Mouse (Mus musculus): ENCODE measurements around the gene Trub1. TPM values are rescaled to one million over a fixed set of nuclear protein-coding genes. Genes with fewer than 3 reads are reported as not detected.

Trub1 gene
- 1 to 10 TPM; 4.1 to 5.1 TPM for total RNA-seq (2021)
- long read RNA-seq, experiment 1, transcript Trub1-202 (8 exons, 3,789 nt), result major isoform, 6 of 8 reads
- long read RNA-seq, experiment 1, partial matches to known transcripts, result 1 of 8 reads
- long read RNA-seq, experiment 1, other reads (novel, unspliced or antisense), result 1 of 8 reads
- long read RNA-seq, experiment 2, transcript Trub1-202 (8 exons, 3,789 nt), result major isoform, 13 of 16 reads
- long read RNA-seq, experiment 2, partial matches to known transcripts, result 0 of 16 reads
- long read RNA-seq, experiment 2, other reads (novel, unspliced or antisense), result 2 of 16 reads

- DNase-seq (ENCODE audit: low spot score), result peak; percentile 87
These were observed at the start of gene Trub1 for GRCm38 (mm10) chr19:57452492-57453217. Gene Trub1 (plus strand): TSS chr19:57452912.

GRCm38 (mm10) chr19:57403700-57404501 lies 48.8 kb upstream of the Trub1 start:
- peak; percentile 83 for DNase-seq (ENCODE audit: low spot score)

DNA sequence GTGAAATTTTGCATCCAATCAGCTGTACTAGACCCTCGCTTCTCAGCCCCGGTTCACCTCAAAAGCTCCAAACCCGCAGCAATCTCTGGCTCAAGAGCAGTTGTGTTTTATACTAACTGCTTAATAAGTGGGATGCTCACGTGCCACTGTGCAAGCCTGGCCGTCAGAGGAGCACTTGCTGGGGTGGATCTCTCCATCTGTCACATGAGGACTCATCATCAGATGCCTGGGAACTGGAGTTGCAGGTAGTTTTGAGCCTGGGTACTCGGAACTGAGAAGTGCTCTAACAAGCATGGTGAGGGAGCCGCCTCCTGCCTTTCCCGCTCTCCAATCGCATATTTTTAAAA lies 48.2 kb upstream of the Trub1 start:
- no peak for DNase-seq (ENCODE audit: low spot score)

- no peak for DNase-seq (ENCODE audit: low spot score)
These were observed 44.8 kb upstream of the Trub1 start for GRCm38 (mm10) chr19:57407947-57408346.

- DNase-seq (ENCODE audit: low spot score), result peak; percentile 59
These were observed 41.1 kb upstream of the Trub1 start for GRCm38 (mm10) chr19:57411375-57412196.

- DNase-seq (ENCODE audit: low spot score), result no peak
These were observed 39.5 kb upstream of the Trub1 start for GRCm38 (mm10) chr19:57413170-57413569.

DNA sequence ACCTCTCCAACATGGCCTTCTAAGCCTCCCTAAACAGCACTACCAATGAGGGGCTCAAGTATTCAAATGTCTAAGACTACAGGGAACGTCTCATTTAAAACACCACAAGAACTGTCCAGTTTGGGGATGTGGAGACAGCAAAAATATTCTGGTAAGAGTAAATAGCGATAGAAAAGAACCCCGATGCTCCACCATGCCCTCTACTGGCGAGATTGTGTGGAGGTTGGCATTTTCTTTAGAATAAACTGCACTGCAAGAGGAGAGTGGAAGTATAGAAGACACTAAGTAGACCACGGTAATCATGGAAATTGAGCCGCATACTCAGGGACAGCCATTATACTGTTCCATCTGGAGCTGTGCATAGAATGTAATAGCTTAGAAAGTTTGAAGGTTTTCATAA lies 38.8 kb upstream of the Trub1 start:
- DNase-seq (ENCODE audit: low spot score), result no peak

DNA sequence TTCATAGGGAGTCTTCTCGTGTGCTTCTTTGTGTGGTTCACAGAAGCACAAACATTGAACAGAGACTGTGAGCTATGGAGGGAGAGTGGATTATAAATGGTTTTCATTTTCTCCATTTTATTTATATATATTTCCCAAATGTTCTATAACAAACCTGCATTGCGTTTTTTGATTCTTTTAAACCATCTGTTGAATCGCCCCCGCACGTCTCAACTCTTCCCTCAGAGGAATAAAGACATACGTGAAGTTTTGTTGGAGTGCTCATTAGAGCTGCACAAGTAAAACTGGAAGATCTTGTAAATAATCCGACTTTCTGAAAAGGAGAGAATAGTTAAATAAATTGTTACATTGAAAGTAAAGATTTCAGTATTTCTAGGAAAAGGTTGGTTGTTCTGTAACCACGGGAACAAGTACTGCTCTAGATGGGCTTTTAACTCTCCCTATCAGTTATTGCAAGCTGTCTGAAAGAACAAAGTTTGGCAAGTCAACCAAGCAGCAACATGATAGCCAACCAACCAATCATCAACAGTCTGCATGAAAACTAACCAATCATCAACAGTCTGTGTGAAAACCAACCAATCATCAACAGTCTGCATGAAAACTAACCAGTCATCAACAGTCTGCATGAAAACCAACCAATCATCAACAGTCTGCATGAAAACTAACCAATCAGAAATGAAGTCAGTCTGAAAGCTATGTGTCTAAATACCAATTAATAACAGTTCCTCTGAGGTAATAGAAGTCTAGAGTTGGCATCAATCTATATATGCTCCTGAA lies 37.5 kb upstream of the Trub1 start:
- no peak for DNase-seq (ENCODE audit: low spot score)

GRCm38 (mm10) chr19:57417800-57418580 lies 34.7 kb upstream of the Trub1 start:
- no peak for DNase-seq (ENCODE audit: low spot score)

DNA sequence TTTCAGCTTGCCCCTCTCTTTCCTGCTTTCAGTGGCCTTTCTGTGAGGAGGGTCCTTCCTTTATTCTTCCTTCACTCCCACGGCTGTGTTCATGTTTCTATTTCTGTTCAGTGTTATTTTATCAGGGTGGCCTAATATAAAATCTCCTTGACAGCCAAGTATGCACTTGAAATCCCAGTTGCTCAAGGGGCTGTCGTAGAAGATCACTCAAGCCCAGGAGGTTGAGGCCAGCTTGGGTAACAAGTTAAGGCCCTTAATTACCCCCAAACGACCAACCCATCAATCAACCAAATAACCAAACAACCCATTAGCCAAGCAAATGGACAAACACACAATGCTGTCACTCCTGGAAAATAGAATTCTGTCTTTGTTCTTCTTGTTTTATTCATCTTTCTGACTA lies 29.3 kb upstream of the Trub1 start:
- no peak for DNase-seq (ENCODE audit: low spot score)

DNA sequence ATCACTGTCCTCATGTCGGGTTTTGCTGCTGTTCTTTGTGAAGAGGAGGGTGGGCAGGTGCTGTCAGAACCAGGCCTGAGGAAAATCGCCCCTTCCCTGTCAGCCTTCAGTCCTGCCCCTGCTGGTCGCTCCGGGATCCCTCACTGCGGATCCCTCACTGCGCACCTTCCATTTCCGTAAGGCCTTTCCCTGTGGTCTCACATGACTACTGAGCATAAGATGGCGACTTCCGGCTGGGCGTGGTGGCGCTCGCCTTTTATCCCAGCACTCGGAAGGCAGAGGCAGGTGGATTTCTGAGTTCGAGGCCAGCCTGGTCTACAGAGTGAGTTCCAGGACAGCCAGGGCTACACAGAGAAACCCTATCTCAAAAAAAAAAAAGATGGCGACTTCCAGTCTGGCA lies 27.4 kb upstream of the Trub1 start:
- no peak for DNase-seq (ENCODE audit: low spot score)

DNA sequence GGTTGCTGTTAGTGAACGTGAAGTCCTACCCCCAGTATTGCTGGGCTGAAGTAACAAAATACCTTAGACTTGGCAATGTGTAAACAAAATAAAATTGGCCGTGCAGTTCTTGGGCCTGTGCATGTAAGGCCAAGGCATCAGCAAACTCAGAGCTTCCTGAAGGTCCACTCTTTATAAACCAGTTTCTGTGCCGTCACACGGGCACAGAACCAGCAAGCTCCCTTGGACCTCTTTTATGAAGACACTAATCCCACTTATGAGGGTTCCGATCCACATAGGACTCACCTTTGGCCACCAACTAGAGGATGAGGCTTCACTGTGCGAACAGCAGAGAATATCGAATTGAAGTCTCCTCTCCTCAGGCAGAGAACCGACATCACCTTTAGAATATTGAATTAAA lies 25.9 kb upstream of the Trub1 start:
- no peak for DNase-seq (ENCODE audit: low spot score)

DNA sequence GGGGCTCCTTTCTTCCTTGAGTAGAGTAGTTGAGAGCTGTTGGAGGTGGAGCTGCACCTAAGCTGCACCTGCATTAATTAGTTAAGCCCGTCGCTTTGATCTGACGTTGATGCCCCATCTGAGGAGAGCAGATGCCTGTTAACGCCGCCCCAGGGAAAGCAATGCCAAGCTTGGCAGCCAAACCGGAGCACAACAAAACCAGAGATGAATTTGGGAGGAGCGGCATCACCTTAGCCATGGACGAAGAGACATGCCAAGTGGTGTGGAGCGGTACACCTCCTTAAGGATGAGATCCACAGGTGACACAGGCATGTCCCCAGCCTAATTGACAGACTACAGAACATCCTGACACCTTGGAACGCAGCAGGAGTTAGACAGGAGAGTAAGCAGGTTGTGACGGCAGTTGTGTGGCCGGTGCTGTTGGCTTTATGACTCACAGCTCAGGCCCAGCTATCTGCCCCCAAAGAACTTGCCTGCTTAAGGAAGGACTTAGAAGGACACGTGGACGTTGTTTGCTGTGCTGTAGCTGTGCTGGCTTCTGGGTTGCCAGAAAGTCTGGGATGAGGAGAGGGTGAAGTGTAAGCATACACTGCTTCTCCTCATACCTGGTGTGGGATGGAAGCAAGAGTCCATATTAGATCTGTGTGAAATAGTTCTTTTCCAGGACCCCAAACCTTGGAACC lies 24.8 kb upstream of the Trub1 start:
- DNase-seq (ENCODE audit: low spot score), result no peak

GRCm38 (mm10) chr19:57428641-57429040 lies 24.1 kb upstream of the Trub1 start:
- no peak for DNase-seq (ENCODE audit: low spot score)

DNA sequence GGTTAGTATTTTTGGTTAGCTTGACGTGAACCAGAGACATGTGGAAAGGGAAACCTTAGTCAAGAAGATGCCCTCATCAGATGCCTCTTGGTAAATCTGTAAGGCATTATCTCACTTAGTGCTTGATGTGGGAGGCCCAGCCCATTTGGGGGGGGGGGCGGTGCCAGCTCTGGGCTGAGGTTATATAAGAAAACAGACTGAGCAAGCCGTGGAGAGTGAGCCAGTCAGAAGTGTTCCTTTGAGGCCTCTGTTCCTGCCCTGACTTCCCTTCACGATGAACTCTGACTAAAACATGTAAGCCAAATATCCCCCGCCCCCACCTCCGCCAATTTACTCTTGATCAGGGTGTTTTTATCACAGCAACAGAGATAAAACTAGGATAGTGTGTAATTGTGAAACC lies 22.8 kb upstream of the Trub1 start:
- no peak for DNase-seq (ENCODE audit: low spot score)

DNA sequence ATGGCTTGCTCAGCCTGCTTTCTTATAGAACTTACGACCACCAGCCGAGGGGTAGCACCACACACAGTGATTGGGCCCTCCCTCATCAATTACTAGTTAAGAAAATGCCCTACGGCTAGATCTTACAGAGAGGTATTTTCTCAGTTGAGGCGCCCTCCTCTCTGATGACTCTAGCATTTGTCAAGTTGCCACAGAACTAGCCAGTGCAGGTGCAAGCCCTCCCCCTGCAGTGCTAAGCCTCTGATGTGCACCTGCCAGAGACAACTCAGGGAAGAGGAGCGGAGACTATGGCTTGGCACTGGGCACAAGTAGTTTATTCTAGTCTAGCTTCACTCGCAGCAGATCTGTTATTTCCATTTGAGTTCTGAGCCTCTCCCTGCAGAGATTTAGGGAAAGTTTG lies 21.2 kb upstream of the Trub1 start:
- DNase-seq (ENCODE audit: low spot score), result no peak

GRCm38 (mm10) chr19:57434024-57434423 lies 18.7 kb upstream of the Trub1 start:
- DNase-seq (ENCODE audit: low spot score), result no peak

- peak; percentile 19 for DNase-seq (ENCODE audit: low spot score)
These were observed 16.1 kb upstream of the Trub1 start for GRCm38 (mm10) chr19:57436586-57437021.

- DNase-seq (ENCODE audit: low spot score), result no peak
These were observed 15.7 kb upstream of the Trub1 start for GRCm38 (mm10) chr19:57437042-57437441.
